Comparison of ENCODE assay signal across 9 mouse cellular contexts in genomic region chr13:59515074-59515473, GRCm38 (mm10).
DNase-seq lines count a peak whose midpoint lies in the region; ATAC-seq and TF ChIP-seq lines count a peak whose summit lies in the region.
"Had no signal": no experiment of that assay in that cellular context is flagged by ENCODE, and none has a peak within 500 bp of the region (broad histone marks: within the 10 kb centered on the region; RNA-seq: fewer than 3 reads in every experiment).

No protein-coding gene starts in this region.

- no peaks in the 10 kb centered on the region for H3K9me3 ChIP-seq in kidney, embryonic 14.5 days (ENCODE audit: control insufficient read depth, low read length)
- H3K9me3 ChIP-seq in embryonic facial prominence, embryonic 10.5 days, result no peaks in the 10 kb centered on the region
- H3K9me3 ChIP-seq in liver, embryonic 13.5 days (replicated peaks), result no peaks in the 10 kb centered on the region
- H3K9me3 ChIP-seq: limb, embryonic 15.5 days had no signal

- H3K27me3 ChIP-seq in kidney, embryonic 14.5 days (ENCODE audit: control insufficient read depth, insufficient read depth, low read length), result no peaks in the 10 kb centered on the region
- H3K27me3 ChIP-seq in embryonic facial prominence, embryonic 10.5 days (replicated peaks; ENCODE audit: low read depth, poor library complexity, severe bottlenecking), result no peaks in the 10 kb centered on the region
- no peaks in the 10 kb centered on the region for H3K27me3 ChIP-seq in liver, embryonic 13.5 days
- H3K27me3 ChIP-seq in small intestine, adult 2 months (ENCODE audit: control insufficient read depth, insufficient read depth, low read length), result no peaks in the 10 kb centered on the region
- H3K27me3 ChIP-seq: limb, embryonic 15.5 days had no signal

- peak; percentile 43 for DNase-seq in kidney, adult 9 months
- DNase-seq in CD4-positive, CD25-positive, alpha-beta regulatory T cell, adult 2 months (ENCODE audit: low read depth, low spot score), result peak; percentile 62
- peak; percentile 22 to 45 for DNase-seq in adrenal gland, adult 18-20 months (ENCODE audit: low spot score in 2 of 2)
- DNase-seq in embryonic facial prominence, embryonic 10.5 days (ENCODE audit: low spot score), result peak; percentile 59
- DNase-seq in liver, embryonic 13.5 days, result peak; percentile 23
- no peak for DNase-seq in left cerebral cortex, postnatal 25 days (ENCODE audit: low spot score in 2 of 2)

- H3K27ac ChIP-seq in kidney, embryonic 14.5 days (ENCODE audit: low read depth, low read length), result no peak overlapping the region
- no peak overlapping the region for H3K27ac ChIP-seq in embryonic facial prominence, embryonic 10.5 days (replicated peaks)
- no peak overlapping the region for H3K27ac ChIP-seq in liver, embryonic 13.5 days
- H3K27ac ChIP-seq in small intestine, adult 2 months (ENCODE audit: insufficient read depth, low read depth, low read length), result no peak overlapping the region
- H3K27ac ChIP-seq: limb, embryonic 15.5 days had no signal

- H3K9ac ChIP-seq in kidney, embryonic 14.5 days (ENCODE audit: low read depth, low read length), result no peak overlapping the region
- H3K9ac ChIP-seq in liver, embryonic 13.5 days, result no peak overlapping the region
- H3K9ac ChIP-seq: limb, embryonic 15.5 days had no signal

- TF ChIP-seq CTCF in small intestine, adult 2 months (IDR thresholded peaks at IDR 0.05; ENCODE audit: extremely low read depth, insufficient read length, insufficient replicate concordance, low read depth, low read length), result peak; percentile 60; the same call in 1 of the 2 replicates

- no peak overlapping the region for H3K4me2 ChIP-seq in kidney, embryonic 14.5 days (replicated peaks; ENCODE audit: low read depth, low read length)
- H3K4me2 ChIP-seq in liver, embryonic 13.5 days, result no peak overlapping the region
- H3K4me2 ChIP-seq: limb, embryonic 15.5 days had no signal

- 33% methylated on average over 7 of the region's 7 CpGs for WGBS in kidney, embryonic 14.5 days
- 17% methylated on average over 7 of the region's 7 CpGs for WGBS in embryonic facial prominence, embryonic 10.5 days
- 23% methylated on average over 7 of the region's 7 CpGs for WGBS in liver, embryonic 13.5 days (ENCODE audit: insufficient replicate concordance)
- 34% methylated on average over 7 of the region's 7 CpGs for WGBS in small intestine, adult 2 months

- TF ChIP-seq POLR2A in small intestine, adult 2 months (IDR thresholded peaks at IDR 0.05; ENCODE audit: low read depth, low read length), result no peak

- no peaks in the 10 kb centered on the region for H3K4me1 ChIP-seq in kidney, embryonic 14.5 days (ENCODE audit: control insufficient read depth, insufficient read depth, low read length)
- H3K4me1 ChIP-seq in embryonic facial prominence, embryonic 10.5 days, result peaks cover 5% of the 10 kb centered on the region; the same call in 1 of the 2 replicates
- peaks cover 4% of the 10 kb centered on the region; the same call in 1 of the 2 replicates for H3K4me1 ChIP-seq in liver, embryonic 13.5 days (replicated peaks)
- no peaks in the 10 kb centered on the region for H3K4me1 ChIP-seq in small intestine, adult 2 months (ENCODE audit: control insufficient read depth, insufficient read depth, insufficient read length, low read length)
- H3K4me1 ChIP-seq: limb, embryonic 15.5 days had no signal

- peaks cover 4% of the 10 kb centered on the region; the same call in 1 of the 2 replicates for H3K36me3 ChIP-seq in kidney, embryonic 14.5 days (ENCODE audit: control insufficient read depth, insufficient read depth, low read length)
- peaks cover 14% of the 10 kb centered on the region; the same call in 1 of the 2 replicates for H3K36me3 ChIP-seq in embryonic facial prominence, embryonic 10.5 days (replicated peaks)
- H3K36me3 ChIP-seq in liver, embryonic 13.5 days, result peaks cover 25% of the 10 kb centered on the region
- no peaks in the 10 kb centered on the region for H3K36me3 ChIP-seq in small intestine, adult 2 months (ENCODE audit: control insufficient read depth, insufficient read depth, low read length)

- H3K4me3 ChIP-seq in kidney, embryonic 14.5 days (ENCODE audit: low read length), result no peak overlapping the region
- H3K4me3 ChIP-seq in embryonic facial prominence, embryonic 10.5 days, result no peak overlapping the region
- H3K4me3 ChIP-seq in liver, embryonic 13.5 days (replicated peaks), result no peak overlapping the region
- no peak overlapping the region for H3K4me3 ChIP-seq in small intestine, adult 2 months (ENCODE audit: low read depth, low read length)
- H3K4me3 ChIP-seq: limb, embryonic 15.5 days had no signal

- ATAC-seq in kidney, embryonic 14.5 days (ENCODE audit: low FRiP score, low TSS enrichment), result no peak
- ATAC-seq in liver, embryonic 13.5 days (ENCODE audit: low read depth), result 0 out of 2 replicates have a peak, but pooled peaks have one; percentile 47

- intact Hi-C loops in left cerebral cortex, postnatal 25 days (cut with DNase I), result loop anchor here (5.0 kb wide), 1 partner anchor 212 kb away; no protein-coding TSS in a partner anchor

Comparison
In these comparisons a context has a peak if more than half of its experiments do, and no peak if none do; other contexts are left out.
1. DNase-seq: peak in kidney, adult 9 months (single experiment), CD4-positive, CD25-positive, alpha-beta regulatory T cell, adult 2 months (single experiment), adrenal gland, adult 18-20 months (2 of 2), embryonic facial prominence, embryonic 10.5 days (single experiment) and liver, embryonic 13.5 days (single experiment); none in left cerebral cortex, postnatal 25 days (0 of 2).